11 mouse cellular contexts compared by ENCODE assay signal in the genomic region with DNA sequence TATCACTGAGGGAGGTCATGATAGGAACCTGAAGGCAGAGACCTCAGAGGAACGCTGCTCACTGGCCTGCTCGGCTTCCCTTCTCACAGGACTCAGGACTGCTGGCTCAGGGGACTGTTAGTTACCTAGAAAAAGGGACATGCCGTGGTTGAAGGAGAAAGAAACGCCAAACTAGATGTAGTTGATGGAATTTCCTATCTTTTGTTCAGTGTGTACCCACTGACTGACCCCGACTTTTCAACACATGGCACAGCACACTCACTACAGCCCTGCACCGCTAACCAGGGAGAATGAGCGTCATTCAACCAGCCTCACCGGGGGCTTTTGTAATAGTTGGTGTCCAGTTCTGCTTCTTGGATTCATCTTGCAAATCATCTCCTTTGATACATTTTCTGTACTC.
"Had no signal": no experiment of that assay in that cellular context is flagged by ENCODE, and none has a peak within 500 bp of the region (broad histone marks: within the 10 kb centered on the region; RNA-seq: fewer than 3 reads in every experiment).

No protein-coding gene starts in this region.

- DNase-seq: left cerebral cortex, postnatal 4 days; retina, postnatal 1 day; thymus, adult 2 months; thymus, postnatal 25 days had no signal

- H3K27me3 ChIP-seq: kidney, embryonic 15.5 days; stomach, embryonic 15.5 days had no signal

- H3K36me3 ChIP-seq: kidney, embryonic 15.5 days; stomach, embryonic 15.5 days had no signal

- H3K9me3 ChIP-seq: kidney, embryonic 15.5 days; stomach, embryonic 15.5 days had no signal

- H3K9ac ChIP-seq: kidney, embryonic 15.5 days; liver, embryonic 14.5 days; stomach, embryonic 15.5 days had no signal

- ATAC-seq: intestine, embryonic 16.5 days had no signal

- H3K4me1 ChIP-seq: megakaryocyte, embryonic 14.5 days had no signal

- H3K4me3 ChIP-seq: kidney, embryonic 15.5 days; megakaryocyte, embryonic 14.5 days; stomach, embryonic 15.5 days had no signal

- H3K27ac ChIP-seq: kidney, embryonic 15.5 days; liver, embryonic 14.5 days; macrophage; stomach, embryonic 15.5 days had no signal

- H3K4me2 ChIP-seq: midbrain, embryonic 11.5 days had no signal
